In genomic region chr1:66386321-66386720, GRCm38 (mm10) we compare ENCODE assay signal across 16 mouse cellular contexts.
DNase-seq lines count a peak whose midpoint lies in the region; ATAC-seq and TF ChIP-seq lines count a peak whose summit lies in the region.
"Had no signal": no experiment of that assay in that cellular context is flagged by ENCODE, and none has a peak within 500 bp of the region (broad histone marks: within the 10 kb centered on the region; RNA-seq: fewer than 3 reads in every experiment).

No protein-coding gene starts in this region.

- H3K27ac ChIP-seq in layer of hippocampus, adult 2 months: peak overlapping the region; percentile 90
- H3K27ac ChIP-seq in hindbrain, embryonic 10.5 days: peak overlapping the region; percentile 86
- H3K27ac ChIP-seq in midbrain, embryonic 11.5 days (ENCODE audit: low read depth, low read length): peak overlapping the region; percentile 79
- peak overlapping the region; percentile 89 for H3K27ac ChIP-seq in neural tube, embryonic 14.5 days (ENCODE audit: low read depth, low read length)
- H3K27ac ChIP-seq: liver, embryonic 14.5 days had no signal

- no peaks in the 10 kb centered on the region for H3K27me3 ChIP-seq in hindbrain, embryonic 10.5 days (ENCODE audit: insufficient read depth, poor library complexity, severe bottlenecking)
- H3K27me3 ChIP-seq in midbrain, embryonic 11.5 days (ENCODE audit: control insufficient read depth, insufficient read depth, low read length): no peaks in the 10 kb centered on the region
- no peaks in the 10 kb centered on the region for H3K27me3 ChIP-seq in neural tube, embryonic 14.5 days (ENCODE audit: control insufficient read depth, insufficient read depth, low read length)
- H3K27me3 ChIP-seq: CH12.LX had no signal

- H3K4me1 ChIP-seq in hindbrain, embryonic 10.5 days (replicated peaks): peaks cover 23% of the 10 kb centered on the region
- H3K4me1 ChIP-seq in midbrain, embryonic 11.5 days (ENCODE audit: control insufficient read depth, insufficient read depth, low read length): peaks cover 9% of the 10 kb centered on the region
- H3K4me1 ChIP-seq in neural tube, embryonic 14.5 days (ENCODE audit: control insufficient read depth, insufficient read depth, low read length): peaks cover 30% of the 10 kb centered on the region

- TF ChIP-seq CTCF in layer of hippocampus, adult 2 months (conservative IDR thresholded peaks at IDR 0.05): no peak

- peak overlapping the region; percentile 54 for H3K4me3 ChIP-seq in layer of hippocampus, adult 2 months
- peak overlapping the region; percentile 47; the same call in 1 of the 2 replicates for H3K4me3 ChIP-seq in hindbrain, embryonic 10.5 days
- H3K4me3 ChIP-seq in midbrain, embryonic 11.5 days (ENCODE audit: low read depth, low read length): no peak overlapping the region
- peak overlapping the region; percentile 34; the same call in 1 of the 2 replicates for H3K4me3 ChIP-seq in neural tube, embryonic 14.5 days (ENCODE audit: low read depth, low read length)

- no peak for DNase-seq in layer of hippocampus, adult 2 months (ENCODE audit: low spot score in 2 of 2)
- DNase-seq in layer of hippocampus, adult 9-11 months: no peak
- no peak for DNase-seq in hindbrain, embryonic 10.5 days (ENCODE audit: low spot score)
- no peak for DNase-seq in midbrain, embryonic 11.5 days (ENCODE audit: low spot score, missing footprints)
- DNase-seq in yolk sac, embryonic 10.5 days (ENCODE audit: low spot score): no peak
- no peak for DNase-seq in testis, postnatal 10 days (ENCODE audit: low spot score)
- no peak for DNase-seq in MN1 (ENCODE audit: low spot score)
- DNase-seq: gastrocnemius, postnatal 25 days; kidney, postnatal 10 days; thymus, postnatal 4 days had no signal

- H3K4me2 ChIP-seq in midbrain, embryonic 11.5 days: peak overlapping the region; percentile 57; the same call in 1 of the 2 replicates
- H3K4me2 ChIP-seq in neural tube, embryonic 14.5 days (ENCODE audit: low read depth, low read length): peak overlapping the region; percentile 63
- H3K4me2 ChIP-seq: heart, embryonic 11.5 days had no signal

- ATAC-seq in midbrain, embryonic 11.5 days (ENCODE audit: low FRiP score): peak; percentile 17; the same call in 1 of the 2 replicates
- peak; percentile 52; the same call in 1 of the 2 replicates for ATAC-seq in neural tube, embryonic 14.5 days (ENCODE audit: low read depth)
- ATAC-seq: intestine, embryonic 16.5 days; lung, postnatal 0 days had no signal

- H3K9ac ChIP-seq in midbrain, embryonic 11.5 days (ENCODE audit: low read length): peak overlapping the region; percentile 59; the same call in 1 of the 2 replicates
- H3K9ac ChIP-seq in neural tube, embryonic 14.5 days (replicated peaks; ENCODE audit: low read depth, low read length): peak overlapping the region; percentile 44; the same call in 1 of the 2 replicates
- H3K9ac ChIP-seq: liver, embryonic 14.5 days had no signal

- H3K9me3 ChIP-seq in hindbrain, embryonic 10.5 days: no peaks in the 10 kb centered on the region
- no peaks in the 10 kb centered on the region for H3K9me3 ChIP-seq in midbrain, embryonic 11.5 days (ENCODE audit: control insufficient read depth, low read length)
- H3K9me3 ChIP-seq in neural tube, embryonic 14.5 days (ENCODE audit: control insufficient read depth, low read length): no peaks in the 10 kb centered on the region

- 0 out of 2 replicates have a peak, but pooled peaks cover under 1% of the 10 kb centered on the region for H3K36me3 ChIP-seq in hindbrain, embryonic 10.5 days
- no peaks in the 10 kb centered on the region for H3K36me3 ChIP-seq in midbrain, embryonic 11.5 days (ENCODE audit: control insufficient read depth, insufficient read depth, low read length)
- H3K36me3 ChIP-seq in neural tube, embryonic 14.5 days (ENCODE audit: control insufficient read depth, insufficient read depth, low read length): peaks cover 4% of the 10 kb centered on the region; the same call in 1 of the 2 replicates

- 86% methylated on average over 4 of the region's 4 CpGs for WGBS in hindbrain, embryonic 10.5 days
- whole genome bisulfite sequencing in midbrain, embryonic 11.5 days: 86% methylated on average over 4 of the region's 4 CpGs
- WGBS in neural tube, embryonic 14.5 days: 26% methylated on average over 4 of the region's 4 CpGs
